Mouse (Mus musculus): ENCODE results near the gene Ccar1. TPM values are rescaled to one million over a fixed set of nuclear protein-coding genes. Genes with fewer than 3 reads are reported as not detected.

The Ccar1 gene
- polyA plus RNA-seq, 1 experiment from 2014 or later, result 35.5 TPM

- Histone ChIP-seq H3K9me3 (ENCODE audit: low read length) (no peaks in the 10 kb centered on the region), H3K27me3 (ENCODE audit: insufficient read depth, low read length) (no peaks in the 10 kb centered on the region; the same call in 1 of the 2 replicates), H3K9ac (replicated peaks) (no peak overlapping the region), H3K27ac (ENCODE audit: low read depth) (no peak overlapping the region), H3K36me3 (replicated peaks; ENCODE audit: insufficient read depth, low read length) (no peaks in the 10 kb centered on the region), H3K4me1 (ENCODE audit: insufficient read depth) (no peaks in the 10 kb centered on the region), H3K4me2 (ENCODE audit: low read depth, low read length) (no peak overlapping the region), H3K4me3 (ENCODE audit: low read depth, low read length) (no peak overlapping the region)
- no peak for ATAC-seq
- WGBS (ENCODE audit: insufficient replicate concordance), result 66% methylated on average over 4 of the region's 4 CpGs
- no peak for DNase-seq
- TF ChIP-seq EP300 (IDR thresholded peaks at IDR 0.05; ENCODE audit: low read depth) (no peak), CTCF (IDR thresholded peaks at IDR 0.05; ENCODE audit: low read depth) (no peak)
These were observed 88.5 kb downstream of the Ccar1 start for GRCm38 (mm10) chr10:62703579-62703978.

- Histone ChIP-seq H3K9me3 (ENCODE audit: low read length) (no peaks in the 10 kb centered on the region), H3K4me2 (ENCODE audit: low read depth, low read length) (no peak overlapping the region), H3K9ac (replicated peaks) (no peak overlapping the region), H3K27me3 (ENCODE audit: insufficient read depth, low read length) (no peaks in the 10 kb centered on the region; the same call in 1 of the 2 replicates), H3K27ac (ENCODE audit: low read depth) (no peak overlapping the region), H3K4me3 (ENCODE audit: low read depth, low read length) (no peak overlapping the region), H3K4me1 (ENCODE audit: insufficient read depth) (no peaks in the 10 kb centered on the region), H3K36me3 (replicated peaks; ENCODE audit: insufficient read depth, low read length) (no peaks in the 10 kb centered on the region)
- DNase-seq (no peak), ATAC-seq (no peak)
- 73% methylated on average over 4 of the region's 4 CpGs for WGBS (ENCODE audit: insufficient replicate concordance)
- TF ChIP-seq CTCF (IDR thresholded peaks at IDR 0.05; ENCODE audit: low read depth) (no peak), EP300 (IDR thresholded peaks at IDR 0.05; ENCODE audit: low read depth) (no peak)
These were observed 89.7 kb downstream of the Ccar1 start for GRCm38 (mm10) chr10:62702436-62702835.

Other genes starting within 250 kb of the Ccar1 start
- gene Kif1bp, start 213.8 kb downstream of the Ccar1 start, polyA plus RNA-seq (2015; fragmentation: Nextera tagmentation; extraction: Ambion mirVana), result 6.5 and 7.2 TPM in 2 replicates
- gene Ddx21, start 190.0 kb downstream of the Ccar1 start, polyA plus RNA-seq (2015; fragmentation: Nextera tagmentation; extraction: Ambion mirVana), result 7.2 and 8.3 TPM in 2 replicates
- gene Ddx50, start 141.1 kb downstream of the Ccar1 start, polyA plus RNA-seq (2015; fragmentation: Nextera tagmentation; extraction: Ambion mirVana), result 33.7 and 35.3 TPM in 2 replicates
- 0.21 and 0.53 TPM in 2 replicates for gene Stox1, start 66.2 kb downstream of the Ccar1 start, polyA plus RNA-seq (2015; fragmentation: Nextera tagmentation; extraction: Ambion mirVana)
- 0.97 and 0.99 TPM in 2 replicates for gene Tet1, start 116.7 kb upstream of the Ccar1 start, polyA plus RNA-seq (2015; fragmentation: Nextera tagmentation; extraction: Ambion mirVana)
- gene Slc25a16, start 128.3 kb upstream of the Ccar1 start, polyA plus RNA-seq (2015; fragmentation: Nextera tagmentation; extraction: Ambion mirVana), result 13.9 and 14.3 TPM in 2 replicates
- 10.6 and 11.0 TPM in 2 replicates for gene Dna2, start 154.7 kb upstream of the Ccar1 start, polyA plus RNA-seq (2015; fragmentation: Nextera tagmentation; extraction: Ambion mirVana)
- gene Rufy2, start 187.9 kb upstream of the Ccar1 start, polyA plus RNA-seq (2015; fragmentation: Nextera tagmentation; extraction: Ambion mirVana), result 2.8 and 2.9 TPM in 2 replicates
- gene Hnrnph3, start 231.9 kb upstream of the Ccar1 start, polyA plus RNA-seq (2015; fragmentation: Nextera tagmentation; extraction: Ambion mirVana), result 12.1 and 12.4 TPM in 2 replicates
- 15.0 and 17.3 TPM in 2 replicates for gene Pbld2, start 232.0 kb upstream of the Ccar1 start, polyA plus RNA-seq (2015; fragmentation: Nextera tagmentation; extraction: Ambion mirVana)

Data from liver, postnatal 0 days (tissue).